Mouse (Mus musculus) stomach, postnatal 0 days (tissue): ENCODE measurements around the gene Hs3st5.

Source experiments
- CTCF ChIP-seq: IDR thresholded peaks from 2 replicates; pipeline ENCODE4 v1.5.1; 2016; ENCODE audit warnings: antibody characterized with exemption, low read depth, mild to moderate bottlenecking, moderate library complexity
- EP300 ChIP-seq: optimal IDR thresholded peaks from 2 replicates; pipeline ENCODE3; 2016; ENCODE audit warnings: antibody characterized with exemption

DNA sequence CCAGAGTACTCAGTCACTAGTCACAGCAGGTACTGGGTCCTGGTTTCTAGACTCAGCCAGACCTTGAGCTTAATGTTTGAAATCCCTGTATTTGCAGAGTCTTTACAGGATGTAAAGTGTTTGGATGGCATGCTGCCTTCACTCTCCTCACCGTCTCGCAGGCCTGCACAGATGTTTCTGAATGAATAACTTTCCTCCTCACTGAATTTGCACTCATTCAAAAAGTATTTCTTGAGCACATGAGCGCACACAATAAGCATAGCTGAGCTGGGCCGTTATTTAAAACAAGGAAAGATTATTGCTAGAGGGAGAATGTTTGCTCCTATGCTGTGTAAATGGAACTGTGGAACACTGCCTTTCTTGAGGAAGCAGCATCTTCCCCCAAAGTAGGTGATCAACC lies 2.9 kb downstream of the Hs3st5 start:
- TF ChIP-seq CTCF: no peak
- no peak for TF ChIP-seq EP300
